Mouse (Mus musculus) naive thymus-derived CD4-positive, alpha-beta T cell, adult 2 months (primary cell): Measurements from ENCODE around the gene Prkce.

Experiments used
- DNase-seq: peaks from one replicate; pipeline ENCODE4 v3.0.0-alpha.2; 2011; ENCODE audit warnings: low read depth

Prkce gene

DNA sequence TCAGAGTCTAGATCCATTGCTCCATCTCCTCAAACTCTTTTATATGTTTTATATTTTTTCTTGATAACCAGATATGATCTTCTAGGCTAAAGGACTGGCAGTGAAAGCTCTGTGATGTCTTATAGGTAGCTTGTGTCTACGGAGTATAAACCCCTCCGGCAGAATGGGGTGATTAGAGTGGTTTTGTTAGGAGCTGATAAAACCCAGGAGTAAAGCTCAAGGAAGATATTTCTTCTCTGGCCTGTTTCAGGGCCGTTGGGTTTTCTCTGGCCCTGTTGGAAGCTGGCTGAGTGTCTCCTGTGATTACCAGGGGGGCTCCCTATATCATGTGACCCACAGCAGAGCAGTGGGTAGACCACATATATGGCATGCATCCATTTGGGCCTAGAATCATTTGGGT is 319.9 kb downstream of the Prkce start:
- no peak for DNase-seq

DNA sequence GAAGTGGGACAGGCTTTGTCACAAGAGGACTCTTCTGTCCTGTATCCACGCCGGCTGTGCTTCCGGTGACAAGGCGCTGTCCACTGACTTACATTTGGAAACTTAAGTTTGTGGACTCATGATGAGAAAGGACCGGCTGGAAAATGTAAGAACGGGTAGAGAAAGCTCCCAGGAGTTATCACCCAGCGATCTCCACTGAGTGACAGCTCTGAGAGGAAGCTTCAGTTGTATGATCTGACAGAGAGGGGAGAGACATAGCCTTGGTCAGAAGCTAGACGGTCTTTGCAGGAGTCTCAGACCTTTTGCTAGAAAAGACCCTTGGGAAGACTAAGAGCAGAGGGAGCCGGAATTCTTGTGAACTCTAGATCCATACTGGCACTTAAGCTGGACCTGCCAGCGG is 322.2 kb downstream of the Prkce start:
- no peak for DNase-seq

DNA sequence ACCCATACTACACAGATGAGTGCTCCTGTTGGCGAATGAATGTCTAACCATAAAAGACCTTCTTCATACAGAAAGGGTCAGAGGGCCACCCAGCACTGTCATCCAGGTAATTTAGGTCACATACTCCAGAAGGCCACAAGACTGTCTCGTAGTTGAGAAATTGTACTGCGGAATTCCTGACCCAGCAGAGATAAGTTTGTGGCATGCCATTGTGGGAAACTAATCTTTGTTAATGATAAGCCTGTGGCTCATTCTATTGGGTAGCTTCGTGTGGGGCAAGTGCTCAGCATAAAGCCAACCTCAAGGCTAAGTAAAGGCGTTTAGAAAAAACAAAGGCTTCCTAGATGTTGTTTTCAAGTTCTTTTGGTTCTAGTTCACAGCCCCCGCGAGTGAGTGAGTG is 324.8 kb downstream of the Prkce start:
- DNase-seq, result no peak

DNA sequence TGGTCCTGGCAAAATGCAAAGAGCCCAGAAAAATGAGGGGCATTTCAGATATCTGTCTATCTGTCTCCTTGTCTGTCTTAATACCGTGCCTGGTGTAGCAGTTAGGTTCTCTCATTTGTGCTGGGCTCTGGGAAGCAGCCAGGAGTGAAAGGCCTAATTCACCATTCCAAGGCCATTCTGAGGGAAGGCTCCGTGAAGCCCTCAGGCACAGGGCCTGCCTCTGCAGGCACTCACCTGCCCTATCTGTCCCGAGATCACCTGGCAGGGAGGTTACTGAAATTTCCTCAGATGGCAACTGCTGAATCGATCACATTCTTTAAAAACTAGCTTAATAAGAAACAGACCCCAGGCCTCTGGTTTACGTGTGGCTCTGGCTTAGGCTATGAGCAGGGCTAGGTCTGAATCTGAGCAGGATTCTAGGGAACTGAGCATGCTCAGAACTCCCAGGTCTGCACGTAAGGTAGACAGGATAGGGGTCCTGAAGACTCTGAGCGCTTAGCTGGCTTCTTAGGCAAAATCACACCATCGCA is 326.4 kb downstream of the Prkce start:
- DNase-seq, result no peak

DNA sequence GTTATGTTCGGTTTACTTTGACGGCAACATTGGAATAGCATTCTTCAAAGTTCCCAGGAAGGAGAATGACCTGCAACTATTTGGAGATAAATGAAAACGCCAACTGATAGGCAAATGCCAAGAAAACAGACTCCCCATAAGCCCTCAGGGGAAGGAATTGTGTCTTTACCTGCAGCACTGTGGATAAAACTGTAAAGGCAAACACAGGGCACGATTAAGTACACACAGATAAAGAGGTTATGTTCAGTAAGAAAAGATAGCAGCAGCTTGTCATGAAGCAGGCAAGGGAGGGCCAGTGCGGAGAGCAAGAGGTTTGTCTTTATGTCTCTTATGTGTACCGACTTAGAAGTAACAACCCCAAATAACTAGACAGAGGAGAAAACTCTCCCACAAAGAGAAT is 326.9 kb downstream of the Prkce start:
- no peak for DNase-seq

DNA sequence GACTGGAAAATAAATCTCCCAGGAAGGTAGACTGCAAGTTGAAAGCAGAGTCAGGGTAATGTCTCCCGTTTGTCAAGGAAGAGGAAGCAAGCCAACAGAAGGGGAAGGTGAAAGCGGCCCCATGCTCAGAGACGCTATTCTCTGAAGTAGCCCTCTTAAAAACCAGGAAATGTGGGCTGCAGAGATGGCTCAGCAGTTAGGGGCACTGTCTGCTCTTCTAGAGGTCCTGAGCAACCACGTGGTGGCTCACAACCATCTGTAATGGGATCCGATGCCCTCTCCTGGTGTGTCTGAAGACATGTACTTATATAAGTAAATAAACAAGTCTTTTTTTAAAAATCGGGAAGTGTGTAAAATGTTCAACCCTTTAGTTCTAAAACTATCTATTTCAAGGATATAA is 327.3 kb downstream of the Prkce start:
- no peak for DNase-seq

DNA sequence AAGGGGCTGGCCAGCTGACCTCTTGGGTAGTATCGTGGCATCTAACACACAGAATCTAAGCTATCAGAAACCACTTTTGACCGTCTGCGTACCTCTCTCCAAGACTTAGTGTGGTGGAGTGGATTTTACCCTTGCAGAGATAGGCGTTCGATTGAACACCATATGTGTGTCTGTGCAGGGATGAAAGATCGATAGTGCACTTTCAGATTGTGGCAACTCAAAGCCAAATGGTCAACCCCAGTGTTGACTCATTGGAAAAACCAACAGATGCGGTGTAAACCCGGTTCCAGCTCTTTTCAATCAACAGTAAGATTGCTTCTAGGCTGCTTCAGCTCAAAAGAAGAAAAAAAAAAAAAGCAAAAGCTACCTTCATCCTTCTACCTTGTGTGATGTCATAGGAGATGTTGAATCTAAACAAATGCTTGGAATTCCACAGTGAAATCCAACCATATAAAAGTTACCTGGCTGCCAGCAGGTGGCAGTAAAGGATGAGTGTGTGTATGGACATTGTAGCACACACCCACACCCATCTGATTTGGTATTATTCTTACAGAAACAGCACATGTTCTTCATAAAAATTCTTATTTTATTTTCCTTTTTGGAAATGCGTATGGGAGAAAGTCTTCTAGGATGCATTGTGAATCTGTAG is 328.7 kb downstream of the Prkce start:
- peak; percentile 56 for DNase-seq

DNA sequence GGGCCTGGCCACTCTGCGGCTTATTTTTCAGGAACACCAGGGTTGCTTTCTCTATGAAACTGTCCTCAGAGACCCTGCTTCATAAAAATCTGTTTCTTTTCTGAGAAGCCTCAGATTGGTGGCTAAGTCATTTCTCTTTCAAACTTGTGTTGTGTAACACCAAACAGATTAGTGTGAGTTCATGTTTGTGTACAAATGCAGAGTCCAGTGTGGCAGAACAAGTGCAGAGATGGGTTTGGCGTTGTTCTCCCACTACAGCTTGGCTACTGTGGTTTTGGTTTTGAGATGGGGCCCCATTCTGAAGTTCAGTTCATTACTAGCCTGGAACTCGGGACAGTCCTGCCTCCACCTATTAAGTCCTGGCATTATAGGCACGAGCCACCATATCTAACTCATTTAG is 329.7 kb downstream of the Prkce start:
- DNase-seq, result no peak

DNA sequence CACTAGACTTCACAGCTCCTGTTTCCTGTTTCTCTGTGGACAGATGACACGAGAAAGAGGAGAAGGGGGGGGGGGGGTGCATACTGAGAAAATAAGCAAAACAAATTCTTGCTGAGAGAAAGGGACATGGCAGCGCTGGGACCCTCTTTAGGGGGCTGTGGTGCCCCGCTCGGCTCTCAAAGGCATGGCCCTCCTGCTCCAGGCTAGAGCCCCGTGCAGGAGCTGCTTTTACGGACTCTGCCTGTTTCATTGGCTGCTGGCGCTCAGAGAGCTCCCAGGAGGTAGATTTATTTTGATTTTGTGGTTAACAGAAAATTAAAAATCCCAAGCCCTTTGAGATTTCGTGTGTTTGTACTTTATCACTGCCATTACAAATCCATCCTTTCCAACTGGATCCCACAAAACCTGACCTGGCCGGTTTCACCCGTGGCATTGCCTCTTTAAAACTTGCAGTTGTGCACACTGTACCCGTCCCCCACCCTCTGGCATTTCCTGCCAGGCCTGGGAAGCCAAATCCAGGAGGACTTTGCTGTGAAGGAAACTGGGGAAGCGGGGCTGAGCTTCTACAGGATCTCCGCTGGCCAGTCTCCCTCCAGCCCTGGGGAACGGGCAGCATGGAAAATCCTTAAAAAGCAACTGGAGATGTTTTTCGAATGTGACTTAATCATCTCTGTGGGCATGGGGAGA is 331.9 kb downstream of the Prkce start:
- DNase-seq, result no peak

DNA sequence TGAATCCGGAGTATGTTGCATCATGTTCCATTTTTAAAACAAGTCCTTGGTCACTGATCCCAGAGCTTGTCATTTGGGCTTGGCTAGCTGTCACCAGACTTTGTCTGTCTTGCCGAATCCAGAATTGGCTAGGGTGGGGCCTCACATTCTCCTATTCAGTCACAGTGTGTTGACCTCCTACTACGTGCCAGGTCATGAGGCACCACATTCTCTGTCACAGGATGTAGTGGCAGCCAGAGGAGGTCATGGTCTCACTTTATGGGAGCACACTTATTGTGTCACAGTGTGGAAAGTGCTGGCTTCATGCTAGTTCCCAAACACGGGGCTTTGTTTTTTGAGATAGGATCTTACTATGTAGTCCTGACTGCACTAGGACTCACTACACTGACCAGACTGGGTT is 333.8 kb downstream of the Prkce start:
- DNase-seq, result no peak

DNA sequence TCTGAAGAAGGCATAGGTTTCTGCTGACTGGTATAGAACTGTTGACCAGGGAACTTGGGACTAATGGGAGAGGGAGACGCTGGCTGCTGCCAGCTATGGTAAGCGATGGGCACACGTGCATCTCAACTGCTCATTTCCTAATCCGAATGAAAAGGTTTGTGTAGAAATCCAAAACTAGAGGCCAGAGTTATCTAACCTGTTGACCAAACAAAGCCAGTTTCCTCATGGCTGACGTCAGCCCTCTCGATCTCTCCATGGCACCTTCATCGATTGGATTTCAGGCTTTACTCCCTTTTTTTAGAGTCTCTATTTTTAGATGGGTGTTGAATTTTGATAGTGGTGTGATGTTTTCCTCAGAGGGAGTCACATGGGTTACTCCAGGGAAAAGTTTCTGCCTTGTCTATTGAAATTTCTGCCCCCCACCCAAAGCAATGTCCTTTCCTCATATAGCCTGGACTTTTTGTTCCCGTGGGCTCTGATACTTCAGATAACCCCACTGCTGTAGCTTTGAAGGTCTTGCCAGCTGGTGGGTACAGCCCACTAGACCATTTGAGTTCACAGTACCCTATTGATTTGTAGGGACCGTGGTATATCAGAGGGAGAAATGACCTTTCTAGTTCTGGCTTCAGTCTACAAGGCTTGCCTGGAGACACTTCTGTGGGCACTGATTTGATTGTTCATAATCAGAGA is 335.8 kb downstream of the Prkce start:
- DNase-seq, result no peak

DNA sequence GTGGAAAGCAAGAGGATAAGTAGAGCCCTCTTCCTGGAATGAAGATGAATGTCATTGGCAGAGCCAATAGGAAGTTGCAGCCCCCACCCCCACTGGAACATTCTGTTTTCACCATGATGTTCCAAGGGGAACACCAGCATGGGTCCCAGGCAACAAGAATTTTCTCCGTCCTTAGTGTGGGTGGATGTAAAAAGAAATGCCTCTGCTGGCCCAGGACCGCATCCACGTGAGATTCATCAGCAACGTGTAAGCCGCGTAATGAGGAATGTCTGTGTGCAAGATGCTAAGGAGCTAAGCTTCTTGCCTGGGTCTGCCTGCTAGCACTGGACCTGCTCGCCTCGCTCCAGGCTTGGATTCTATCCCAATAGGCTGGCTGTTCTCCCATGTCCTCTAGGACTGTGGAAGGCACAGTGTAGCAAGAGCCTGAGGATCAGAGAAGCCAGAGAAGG is 337.6 kb downstream of the Prkce start, which contains the start of gene Gm10309:
Gm10309 (minus strand) TSS at position 50 of the 449 bp plus-strand sequence.
- DNase-seq, result no peak

DNA sequence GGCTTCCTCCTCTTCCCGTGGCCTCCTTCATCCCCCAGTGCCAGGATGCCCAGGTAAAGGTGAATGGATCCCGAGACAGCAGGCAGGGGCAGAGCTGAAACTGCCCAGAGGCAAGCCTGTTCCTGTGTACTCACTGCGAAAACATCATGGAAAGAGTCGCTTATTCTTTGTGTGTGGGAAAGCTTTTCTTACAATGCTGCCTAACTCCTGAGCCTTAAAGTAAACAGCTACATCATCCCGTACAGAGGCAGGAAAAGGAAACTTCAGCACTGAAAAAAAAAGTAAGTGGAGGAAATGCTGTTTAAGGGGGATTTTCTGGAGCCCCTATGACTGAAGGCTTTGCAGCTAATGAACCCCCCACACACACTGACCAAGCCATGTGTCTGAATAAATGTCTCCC is 339.3 kb downstream of the Prkce start:
- DNase-seq, result no peak

DNA sequence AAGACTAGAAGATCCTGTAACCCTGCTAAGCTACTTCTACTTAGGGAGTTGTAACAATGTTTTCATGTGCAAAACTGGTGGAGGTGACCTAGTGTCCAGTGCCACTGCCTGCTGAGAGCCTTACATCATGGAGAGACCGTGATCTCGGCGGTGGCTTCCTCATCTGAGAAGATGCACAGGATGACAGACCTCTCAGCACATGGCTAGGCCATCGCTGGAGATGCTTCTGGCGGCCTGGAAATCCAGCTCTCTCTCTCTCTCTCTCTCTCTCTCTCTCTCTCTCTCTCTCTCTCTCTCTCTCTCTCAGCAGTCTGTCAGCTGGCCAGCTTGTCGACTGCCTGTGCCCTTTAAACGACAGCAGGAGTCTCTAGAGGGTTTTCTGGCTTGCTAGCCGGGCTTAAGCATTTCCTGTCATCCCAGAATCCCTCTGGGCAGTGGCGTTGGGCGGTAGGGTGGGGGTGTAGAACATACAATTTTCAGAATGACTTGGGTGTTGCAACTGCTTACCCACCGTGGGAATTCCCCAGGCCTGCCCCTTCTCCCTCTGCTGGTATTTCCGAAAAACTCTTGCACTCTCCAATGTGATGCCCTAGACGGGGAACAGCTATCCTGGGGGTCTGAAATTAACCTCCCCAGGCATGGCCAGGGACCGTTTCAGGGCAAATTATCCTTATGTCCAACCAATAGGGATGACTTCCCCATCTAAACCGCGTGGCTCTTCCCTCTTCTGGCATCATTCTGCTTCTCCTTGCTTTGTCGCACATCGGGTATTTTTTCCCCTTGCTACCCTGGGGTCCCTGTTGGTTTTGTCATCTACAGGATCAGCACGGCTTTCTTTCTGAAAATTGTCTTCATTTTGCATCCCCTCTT is 340.0 kb downstream of the Prkce start:
- no peak for DNase-seq

DNA sequence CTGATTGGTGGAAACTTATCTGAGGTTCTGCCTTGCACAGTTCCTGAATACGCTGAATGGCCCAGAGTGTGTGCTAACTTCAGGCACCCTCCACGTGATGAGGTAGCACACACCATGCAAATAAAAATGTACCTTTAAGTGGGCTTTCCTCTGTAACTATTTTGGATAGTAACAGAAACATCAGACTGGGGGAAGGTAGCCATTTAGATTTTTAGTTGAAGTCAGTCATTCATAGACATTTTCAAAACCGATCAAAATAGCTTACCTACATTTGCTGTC is 340.6 kb downstream of the Prkce start:
- no peak for DNase-seq

DNA sequence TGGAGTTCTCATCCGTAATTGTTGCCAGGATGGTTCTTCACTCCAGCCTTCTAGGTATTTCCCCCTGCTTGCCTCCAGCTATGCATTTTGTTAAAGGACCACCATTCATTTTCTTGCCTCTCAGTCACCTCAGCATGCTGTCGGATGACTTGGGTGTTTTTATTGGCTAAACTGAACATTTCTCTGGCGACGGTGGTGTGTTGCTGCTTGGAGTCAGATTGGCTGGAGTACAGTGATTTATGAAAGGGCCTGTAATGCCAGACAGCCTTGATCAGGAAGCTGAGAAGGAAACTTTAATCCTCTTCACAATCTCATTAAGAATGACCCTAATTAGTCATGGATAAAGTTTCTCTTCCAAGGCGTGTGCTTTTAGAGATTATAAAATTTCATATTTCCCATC is 342.3 kb downstream of the Prkce start:
- DNase-seq, result no peak

DNA sequence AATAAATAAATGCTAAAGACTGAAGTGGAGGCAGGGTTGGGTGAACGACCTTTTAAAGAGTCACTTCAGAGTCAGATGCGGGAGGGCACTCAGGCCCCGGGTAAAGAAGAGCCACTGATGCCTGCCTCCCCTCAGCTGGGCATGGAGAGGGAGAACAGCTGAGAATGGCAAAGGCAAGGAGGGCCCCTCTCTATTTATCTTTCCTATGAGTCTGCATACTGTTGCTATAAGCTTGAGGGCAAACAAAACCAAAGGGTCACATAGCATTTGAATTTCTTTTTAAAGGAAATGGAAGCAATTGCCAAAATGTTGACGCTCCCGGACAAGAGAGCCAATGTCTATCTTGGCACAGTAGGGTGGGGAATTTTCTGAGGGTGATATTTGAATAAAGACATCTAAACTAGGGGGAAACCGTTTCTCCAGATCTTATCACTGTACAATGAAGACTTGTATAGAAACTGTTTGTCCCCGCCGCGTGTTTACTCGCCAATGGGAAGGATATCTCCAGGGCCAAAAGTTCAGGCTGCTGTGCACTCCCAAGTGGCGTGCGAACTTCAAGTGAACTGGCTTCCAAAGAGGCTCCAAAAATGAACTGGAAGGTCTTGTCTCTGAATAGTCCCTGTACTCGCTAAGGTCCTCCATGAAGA is 347.5 kb downstream of the Prkce start:
- DNase-seq, result no peak

DNA sequence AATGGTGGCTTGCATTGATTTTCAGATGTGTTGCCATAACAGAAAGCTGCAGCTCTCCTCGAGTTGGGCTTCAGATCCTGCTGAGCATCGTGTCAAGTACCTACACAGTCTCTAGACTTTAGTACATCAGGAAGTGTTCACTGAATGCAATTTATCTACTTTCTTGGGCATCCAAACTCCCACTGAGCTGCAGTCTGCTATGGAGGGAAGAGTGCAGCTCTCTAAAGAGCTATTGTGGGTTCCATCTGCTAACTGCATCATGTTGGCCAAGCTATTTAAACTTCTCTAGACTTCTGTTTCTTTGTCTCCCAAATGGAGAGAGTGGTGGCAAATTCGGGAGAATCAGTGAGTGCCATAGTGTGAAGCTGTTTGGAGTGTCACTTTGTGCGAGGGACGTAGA is 349.0 kb downstream of the Prkce start:
- DNase-seq, result no peak

DNA sequence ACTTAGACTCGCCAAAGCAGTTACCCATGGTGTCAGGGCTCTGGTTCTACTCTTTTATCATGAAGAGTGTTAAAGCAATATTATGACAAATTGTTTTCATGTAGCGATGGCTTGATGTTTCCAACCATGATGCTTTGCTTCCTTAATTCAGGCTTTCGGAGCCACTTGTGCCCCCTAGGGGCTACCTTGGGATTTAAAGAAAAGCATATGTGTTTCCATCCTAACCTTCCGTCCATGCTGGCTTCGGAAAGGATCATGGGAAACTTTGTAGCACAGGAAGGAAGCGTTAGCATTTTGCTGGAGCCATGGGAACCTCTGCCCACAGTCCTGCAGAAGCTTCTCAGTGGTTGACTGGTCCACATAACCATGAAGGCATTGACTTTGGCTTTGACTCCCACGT is 351.0 kb downstream of the Prkce start:
- no peak for DNase-seq

DNA sequence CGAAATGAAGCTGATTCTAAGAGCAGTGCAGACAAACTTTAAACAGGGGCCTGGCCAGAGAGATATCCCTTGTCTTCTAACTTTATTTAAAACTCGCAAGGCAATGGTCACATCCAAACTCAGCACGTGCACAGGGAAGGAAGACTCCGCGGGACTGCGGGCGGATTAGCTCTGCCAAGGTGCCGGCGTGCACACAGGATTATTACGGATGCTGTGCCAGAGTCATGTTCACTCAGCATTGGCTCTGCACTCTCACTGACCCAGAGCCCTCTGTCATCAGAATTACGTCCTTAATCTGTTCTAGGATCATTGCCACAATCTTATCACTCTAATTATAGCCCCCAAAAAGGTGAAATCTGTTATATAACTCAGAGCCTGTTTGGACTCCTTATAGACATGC is 353.7 kb downstream of the Prkce start:
- DNase-seq, result no peak

DNA sequence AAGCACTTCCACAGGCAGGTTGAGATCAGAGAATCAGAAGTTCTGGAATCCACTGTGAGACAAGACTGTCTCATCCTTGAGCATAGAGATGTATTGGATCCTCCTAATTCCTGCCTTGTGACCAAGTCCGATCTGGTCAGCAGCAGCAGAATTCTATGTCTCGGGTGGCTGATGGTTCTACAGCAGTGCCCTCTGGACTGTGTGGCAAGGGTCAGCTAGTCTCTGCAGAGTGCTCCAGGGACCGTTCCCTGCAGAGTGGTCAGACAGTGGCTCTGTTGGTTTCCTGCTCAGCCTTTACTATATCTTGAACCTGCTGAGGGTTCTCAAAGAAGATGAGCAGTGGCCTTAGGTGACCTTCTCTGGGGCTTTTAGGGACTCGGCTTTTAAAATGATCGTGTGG is 355.1 kb downstream of the Prkce start:
- no peak for DNase-seq

DNA sequence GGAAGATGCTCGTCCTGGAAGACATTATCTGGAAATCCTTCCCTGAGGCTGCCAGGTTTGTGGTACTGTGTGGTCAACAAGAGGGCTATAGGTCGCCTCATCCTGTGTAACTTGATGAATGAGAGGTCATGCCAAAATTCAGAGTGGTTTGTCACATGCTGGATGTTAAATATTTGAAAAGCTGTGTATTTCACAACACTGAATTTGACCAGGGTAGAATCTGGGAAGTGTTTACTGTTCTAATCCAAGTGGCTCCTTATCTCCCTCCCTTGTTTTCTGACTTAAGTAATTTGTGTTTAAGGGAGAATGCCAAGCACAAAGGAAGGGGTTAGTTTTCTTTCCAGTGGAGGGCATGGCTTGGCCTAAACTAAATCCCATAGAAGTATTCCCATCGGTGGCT is 355.8 kb downstream of the Prkce start:
- DNase-seq, result no peak
